Mouse (Mus musculus) cerebellum, adult 2 months (tissue): ENCODE measurements around the gene Vps9d1.

Experiments used
- CTCF ChIP-seq: fragments of 200-500 bp; IDR thresholded peaks from 2 replicates; pipeline ENCODE4 v1.5.1; 2011; ENCODE audit warnings: low read depth, mild to moderate bottlenecking, control low read depth, low read length, moderate library complexity, borderline replicate concordance; ENCODE audit not compliant: insufficient read depth
- POLR2A ChIP-seq: fragments of 200-500 bp; IDR thresholded peaks from 2 replicates; pipeline ENCODE4 v1.6.1; 2011; ENCODE audit warnings: low read length, control low read depth, borderline replicate concordance; ENCODE audit not compliant: insufficient read depth

- TF ChIP-seq POLR2A (no peak), CTCF (no peak)
Measured at GRCm38 (mm10) chr8:123280302-123281094, 26.4 kb upstream of the Vps9d1 start.
